In the genomic region with DNA sequence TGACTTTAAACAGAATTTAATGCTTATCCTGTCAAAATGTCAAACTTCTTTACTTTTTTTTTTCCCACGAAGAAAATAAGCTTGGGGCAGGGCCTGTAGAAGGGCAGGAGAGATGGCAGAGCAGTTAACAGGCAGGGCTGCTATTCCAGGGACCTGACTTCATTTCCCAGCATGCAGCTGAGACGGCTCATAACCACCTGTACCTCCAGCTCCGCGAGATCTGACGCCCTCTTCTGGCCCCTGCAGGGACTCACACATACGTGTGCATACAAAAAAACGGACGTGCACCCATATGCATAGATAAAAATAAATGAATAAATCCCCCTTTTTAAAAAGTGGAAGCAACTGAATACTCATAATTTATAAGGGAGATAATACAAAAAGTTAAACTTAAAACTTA, we compare ENCODE assay signal across 23 mouse cellular contexts. TPM values are rescaled to one million over a fixed set of nuclear protein-coding genes. Genes with fewer than 3 reads are reported as not detected.
DNase-seq lines count a peak whose midpoint lies in the region; ATAC-seq lines count a peak whose summit lies in the region.
"Had no signal": no experiment of that assay in that cellular context is flagged by ENCODE, and none has a peak within 500 bp of the region (broad histone marks: within the 10 kb centered on the region; RNA-seq: fewer than 3 reads in every experiment).

No protein-coding gene starts in this region.

- no peak overlapping the region for H3K4me3 ChIP-seq in heart, embryonic 10.5 days
- H3K4me3 ChIP-seq in forebrain, embryonic 13.5 days = no peak overlapping the region
- H3K4me3 ChIP-seq: embryonic facial prominence, embryonic 10.5 days; embryonic facial prominence, embryonic 12.5 days had no signal

- H3K4me2 ChIP-seq in forebrain, embryonic 13.5 days = no peak overlapping the region
- H3K4me2 ChIP-seq: embryonic facial prominence, embryonic 12.5 days had no signal

- no peaks in the 10 kb centered on the region for H3K27me3 ChIP-seq in heart, embryonic 10.5 days (ENCODE audit: insufficient read depth, poor library complexity, severe bottlenecking)
- H3K27me3 ChIP-seq in forebrain, embryonic 13.5 days = peaks cover 27% of the 10 kb centered on the region
- H3K27me3 ChIP-seq: embryonic facial prominence, embryonic 12.5 days; Patski had no signal

- H3K9ac ChIP-seq in forebrain, embryonic 13.5 days = no peak overlapping the region
- H3K9ac ChIP-seq: embryonic facial prominence, embryonic 12.5 days had no signal

- ATAC-seq in forebrain, embryonic 13.5 days = no peak
- ATAC-seq in CD4-positive, CD25-positive, alpha-beta regulatory T cell, adult 4 months = no peak
- ATAC-seq in megakaryocyte-erythroid progenitor cell, adult 5-6 weeks (replicated peaks; ENCODE audit: low FRiP score, low TSS enrichment, poor library complexity, severe bottlenecking) = no peak
- ATAC-seq: activated CD4-positive, CD25-positive, alpha-beta regulatory T cell, adult 4 months; forebrain, embryonic 14.5 days; forebrain, embryonic 16.5 days; Patski had no signal

- no peak overlapping the region for H3K27ac ChIP-seq in heart, embryonic 10.5 days
- H3K27ac ChIP-seq in forebrain, embryonic 13.5 days = no peak overlapping the region
- H3K27ac ChIP-seq: embryonic facial prominence, embryonic 10.5 days; embryonic facial prominence, embryonic 12.5 days had no signal

- H3K9me3 ChIP-seq in heart, embryonic 10.5 days = no peaks in the 10 kb centered on the region
- H3K9me3 ChIP-seq in forebrain, embryonic 13.5 days (replicated peaks) = no peaks in the 10 kb centered on the region
- H3K9me3 ChIP-seq: embryonic facial prominence, embryonic 10.5 days; embryonic facial prominence, embryonic 12.5 days had no signal

- H3K4me1 ChIP-seq in heart, embryonic 10.5 days = peaks cover 14% of the 10 kb centered on the region
- peaks cover 15% of the 10 kb centered on the region for H3K4me1 ChIP-seq in forebrain, embryonic 13.5 days

- 84% methylated on average over 8 of the region's 8 CpGs for WGBS in heart, embryonic 10.5 days
- 94% methylated on average over 8 of the region's 8 CpGs for WGBS in forebrain, embryonic 13.5 days

- 0 out of 2 replicates have a peak, but pooled peaks cover 5% of the 10 kb centered on the region for H3K36me3 ChIP-seq in heart, embryonic 10.5 days
- no peaks in the 10 kb centered on the region for H3K36me3 ChIP-seq in forebrain, embryonic 13.5 days (ENCODE audit: poor library complexity, severe bottlenecking)
- H3K36me3 ChIP-seq: embryonic facial prominence, embryonic 12.5 days; G1E had no signal

- peak; percentile 79 for DNase-seq in heart, adult 11 months
- DNase-seq in heart, embryonic 10.5 days (ENCODE audit: low spot score) = no peak
- DNase-seq in ES-CJ7 (ENCODE audit: low read depth, low spot score) (peak; percentile 17), ZHBTc4 (ENCODE audit: low read depth, low spot score) (peak; percentile 21)
- DNase-seq: adrenal gland, adult 8-10 months; adrenal gland, postnatal 14 days; adrenal gland, postnatal 36 days; B cell, adult 2 months; cerebellum, adult 11-12 months; cerebellum, adult 2 months; cerebellum, adult 9-10 months; cerebellum, postnatal 10 days; cerebellum, postnatal 25 days had no signal

RNA-seq across cellular contexts. Expression of gene Efna5, which starts 16.2 kb away (rescaled TPM):
- polyA plus RNA-seq in heart, embryonic 10.5 days (2016; fragmentation: Nextera tagmentation; extraction: Ambion mirVana) = 19.1 and 32.2 TPM in 2 replicates
- 27.2 and 29.2 TPM in 2 replicates for polyA plus RNA-seq in forebrain, embryonic 13.5 days (2015; fragmentation: Nextera tagmentation; extraction: Ambion mirVana)
- under 1 TPM in 1 of 2 experiments, not detected in 1; 0.13 TPM for polyA plus RNA-seq in CD4-positive, CD25-positive, alpha-beta regulatory T cell, adult 4 months (2017; shearing (Covaris generic))
- total RNA-seq in megakaryocyte-erythroid progenitor cell, adult 5-6 weeks (2014; fragmentation: Nextera tagmentation) = not detected in 2 replicates
- not detected in 2 replicates for total RNA-seq in megakaryocyte-erythroid progenitor cell, adult 5-6 weeks (2017)
- polyA plus RNA-seq: G1E had no signal

Comparison
In these comparisons a context has a peak if more than half of its experiments do, and no peak if none do; other contexts are left out.
1. RNA of gene Efna5, which starts 16.2 kb away (polyA plus RNA-seq): 19.1 to 32.2 TPM in heart, embryonic 10.5 days and 27.2 to 29.2 TPM in forebrain, embryonic 13.5 days; 0.13 TPM in CD4-positive, CD25-positive, alpha-beta regulatory T cell, adult 4 months; every median in the first group is over 10 times any median in the second.